Mouse (Mus musculus): ENCODE data around the gene Pgm2l1. TPM values are rescaled to one million over a fixed set of nuclear protein-coding genes. Genes with fewer than 3 reads are reported as not detected.
A peak's percentile ranks its signal among the peaks of the same experiment; 100 is the strongest.

Gene Pgm2l1
- polyA plus RNA-seq, 1 experiment from 2014 or later: 1.0 TPM

GRCm38 (mm10) chr7:100216601-100217565, 10.3 kb upstream of the Pgm2l1 start:
- no peaks in the 10 kb centered on the region for H3K36me3 ChIP-seq (ENCODE audit: control insufficient read depth, insufficient read depth)
- H3K27me3 ChIP-seq (replicated peaks; ENCODE audit: control insufficient read depth, insufficient read depth, low read length): no peaks in the 10 kb centered on the region
- no peak for TF ChIP-seq CTCF (IDR thresholded peaks at IDR 0.05; ENCODE audit: low read depth)
- H3K9ac ChIP-seq (ENCODE audit: low read depth, low read length): no peak overlapping the region
- no peak overlapping the region for H3K4me3 ChIP-seq (ENCODE audit: low read depth, low read length)
- no peaks in the 10 kb centered on the region for H3K9me3 ChIP-seq (ENCODE audit: control insufficient read depth)
- no peaks in the 10 kb centered on the region for H3K4me1 ChIP-seq (replicated peaks; ENCODE audit: control insufficient read depth, insufficient read depth, low read length)
- ATAC-seq: no peak
- WGBS: 75% methylated on average over 9 of the region's 9 CpGs
- no peak overlapping the region for H3K4me2 ChIP-seq (replicated peaks; ENCODE audit: low read depth)
- no peak overlapping the region for H3K27ac ChIP-seq (ENCODE audit: low read depth, low read length)

DNA sequence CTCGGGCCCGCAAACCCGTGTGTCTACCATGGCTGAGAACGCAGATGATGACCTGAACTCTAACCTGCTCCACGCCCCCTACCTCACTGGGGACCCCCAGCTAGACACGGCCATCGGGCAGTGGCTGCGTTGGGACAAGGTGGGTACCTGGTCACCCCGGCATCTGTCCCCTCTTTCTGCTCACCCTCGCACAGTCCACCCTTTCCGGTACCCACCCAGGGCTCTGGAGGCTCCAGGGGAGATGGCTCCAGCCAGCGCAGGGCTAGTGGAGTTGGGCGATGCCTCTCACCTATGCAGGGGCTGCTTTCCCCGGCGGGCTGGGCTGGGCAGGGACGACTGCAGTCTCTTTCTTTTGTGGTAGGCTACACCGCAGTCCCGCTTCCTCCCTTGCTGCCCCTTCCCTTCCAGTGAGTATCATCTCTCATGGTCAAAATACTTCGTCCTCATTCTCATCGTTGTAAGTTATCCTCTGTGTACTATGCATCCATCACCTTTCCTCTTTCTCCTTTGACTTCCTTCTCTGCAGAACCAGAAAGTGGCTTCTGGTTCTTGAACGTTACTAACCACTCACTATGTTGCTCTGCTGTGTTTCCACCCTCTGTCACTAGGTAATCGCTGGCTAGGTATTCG, 817 bp downstream of the Pgm2l1 start:
- no peak for TF ChIP-seq CTCF (IDR thresholded peaks at IDR 0.05; ENCODE audit: low read depth)
- ATAC-seq: peak; percentile 17; the same call in 1 of the 2 replicates
- H3K36me3 ChIP-seq (ENCODE audit: control insufficient read depth, insufficient read depth): no peaks in the 10 kb centered on the region
- 2% methylated on average over 23 of the region's 23 CpGs for WGBS
- peak overlapping the region; percentile 74 for H3K4me3 ChIP-seq (ENCODE audit: low read depth, low read length)
- H3K4me2 ChIP-seq (replicated peaks; ENCODE audit: low read depth): peak overlapping the region; percentile 97
- 0 out of 2 replicates have a peak, but pooled peaks cover 5% of the 10 kb centered on the region for H3K4me1 ChIP-seq (replicated peaks; ENCODE audit: control insufficient read depth, insufficient read depth, low read length)
- peak overlapping the region; percentile 52 for H3K9ac ChIP-seq (ENCODE audit: low read depth, low read length)
- no peaks in the 10 kb centered on the region for H3K9me3 ChIP-seq (ENCODE audit: control insufficient read depth)
- H3K27ac ChIP-seq (ENCODE audit: low read depth, low read length): peak overlapping the region; percentile 74; the same call in 1 of the 2 replicates
- H3K27me3 ChIP-seq (replicated peaks; ENCODE audit: control insufficient read depth, insufficient read depth, low read length): no peaks in the 10 kb centered on the region

DNA sequence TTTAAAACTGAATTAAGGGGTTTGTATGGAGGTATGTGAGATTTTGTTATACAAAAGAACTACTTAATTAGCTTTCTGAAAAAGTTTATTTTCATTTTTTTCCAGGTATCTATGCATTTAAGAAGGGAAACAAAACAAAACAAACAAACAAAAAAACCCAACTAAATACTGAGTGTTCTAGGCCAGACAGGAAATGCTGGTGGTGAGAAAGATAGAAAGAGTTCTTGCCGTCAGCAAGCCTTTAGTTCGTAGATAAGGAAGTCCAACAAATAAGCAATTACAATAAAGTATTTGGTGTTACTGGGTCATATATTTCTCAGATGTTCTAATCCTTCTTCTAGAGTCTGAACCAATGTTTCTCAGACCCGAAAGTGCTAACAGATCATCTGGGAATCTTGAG, 1.8 kb downstream of the Pgm2l1 start:
- no peak overlapping the region for H3K27ac ChIP-seq (ENCODE audit: low read depth, low read length)
- ATAC-seq: no peak
- 45% methylated on average over 3 of the region's 3 CpGs for WGBS
- H3K4me2 ChIP-seq (replicated peaks; ENCODE audit: low read depth): no peak overlapping the region
- H3K36me3 ChIP-seq (ENCODE audit: control insufficient read depth, insufficient read depth): no peaks in the 10 kb centered on the region
- TF ChIP-seq CTCF (IDR thresholded peaks at IDR 0.05; ENCODE audit: low read depth): no peak
- no peak overlapping the region for H3K9ac ChIP-seq (ENCODE audit: low read depth, low read length)
- no peaks in the 10 kb centered on the region for H3K9me3 ChIP-seq (ENCODE audit: control insufficient read depth)
- H3K4me1 ChIP-seq (replicated peaks; ENCODE audit: control insufficient read depth, insufficient read depth, low read length): 0 out of 2 replicates have a peak, but pooled peaks cover 5% of the 10 kb centered on the region
- H3K27me3 ChIP-seq (replicated peaks; ENCODE audit: control insufficient read depth, insufficient read depth, low read length): no peaks in the 10 kb centered on the region
- H3K4me3 ChIP-seq (ENCODE audit: low read depth, low read length): no peak overlapping the region

DNA sequence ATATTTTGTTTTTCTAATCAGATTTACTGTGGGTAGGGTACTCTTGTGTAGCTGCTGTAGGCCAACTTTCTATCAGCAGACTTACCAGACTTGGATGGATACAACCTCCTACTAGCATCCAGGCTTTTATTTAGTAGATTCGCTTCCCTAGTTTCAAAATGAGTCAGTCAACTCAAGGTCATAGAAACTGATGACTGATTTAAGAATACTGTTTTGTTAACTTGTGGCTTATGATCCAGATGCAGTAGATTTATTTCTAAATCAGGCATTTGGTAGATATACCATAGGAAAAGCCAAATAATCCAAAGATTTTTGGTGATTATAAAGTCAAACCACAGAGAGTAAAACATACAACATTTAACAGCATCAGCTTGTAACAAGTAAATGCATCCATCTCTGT, 3.5 kb downstream of the Pgm2l1 start:
- ATAC-seq: no peak
- WGBS: 98% methylated on average over 1 of the region's 1 CpGs

DNA sequence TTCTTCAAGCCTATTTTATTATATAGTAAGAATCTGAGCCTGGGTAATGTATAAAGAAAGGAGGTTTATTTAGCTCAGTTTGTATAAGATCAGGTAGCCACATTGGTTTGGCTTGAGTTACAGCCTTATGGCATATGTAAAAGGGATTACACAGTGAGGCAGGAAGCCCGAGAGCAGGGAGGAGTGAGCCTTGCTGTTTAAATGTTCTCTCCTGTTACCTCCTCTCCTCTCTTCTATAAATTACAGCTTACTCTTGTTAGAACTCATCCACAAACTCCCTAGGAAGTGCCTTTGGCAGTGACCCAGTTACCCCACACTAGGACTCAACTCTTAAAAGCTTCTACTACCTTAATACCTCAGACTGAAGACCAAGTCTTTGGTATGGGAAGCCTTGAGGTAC, 4.5 kb downstream of the Pgm2l1 start:
- 75% methylated on average over 1 of the region's 1 CpGs for WGBS
- Histone ChIP-seq H3K36me3 (ENCODE audit: control insufficient read depth, insufficient read depth) (no peaks in the 10 kb centered on the region), H3K9ac (ENCODE audit: low read depth, low read length) (no peak overlapping the region), H3K4me2 (replicated peaks; ENCODE audit: low read depth) (no peak overlapping the region), H3K27ac (ENCODE audit: low read depth, low read length) (no peak overlapping the region), H3K4me1 (replicated peaks; ENCODE audit: control insufficient read depth, insufficient read depth, low read length) (0 out of 2 replicates have a peak, but pooled peaks cover 5% of the 10 kb centered on the region), H3K27me3 (replicated peaks; ENCODE audit: control insufficient read depth, insufficient read depth, low read length) (no peaks in the 10 kb centered on the region), H3K4me3 (ENCODE audit: low read depth, low read length) (no peak overlapping the region), H3K9me3 (ENCODE audit: control insufficient read depth) (no peaks in the 10 kb centered on the region)
- TF ChIP-seq CTCF (IDR thresholded peaks at IDR 0.05; ENCODE audit: low read depth): no peak
- ATAC-seq: no peak

More for the DNA sequence above, 3.5 kb downstream of the Pgm2l1 start:
- Histone ChIP-seq H3K9ac (ENCODE audit: low read depth, low read length) (no peak overlapping the region), H3K4me3 (ENCODE audit: low read depth, low read length) (no peak overlapping the region), H3K4me2 (replicated peaks; ENCODE audit: low read depth) (no peak overlapping the region), H3K27me3 (replicated peaks; ENCODE audit: control insufficient read depth, insufficient read depth, low read length) (no peaks in the 10 kb centered on the region), H3K4me1 (replicated peaks; ENCODE audit: control insufficient read depth, insufficient read depth, low read length) (0 out of 2 replicates have a peak, but pooled peaks cover 5% of the 10 kb centered on the region), H3K27ac (ENCODE audit: low read depth, low read length) (no peak overlapping the region), H3K9me3 (ENCODE audit: control insufficient read depth) (no peaks in the 10 kb centered on the region), H3K36me3 (ENCODE audit: control insufficient read depth, insufficient read depth) (no peaks in the 10 kb centered on the region)
- TF ChIP-seq CTCF (IDR thresholded peaks at IDR 0.05; ENCODE audit: low read depth): no peak

GRCm38 (mm10) chr7:100233681-100234080, 6.5 kb downstream of the Pgm2l1 start:
- H3K4me2 ChIP-seq (replicated peaks; ENCODE audit: low read depth): no peak overlapping the region
- no peak for ATAC-seq
- no peak overlapping the region for H3K27ac ChIP-seq (ENCODE audit: low read depth, low read length)
- TF ChIP-seq CTCF (IDR thresholded peaks at IDR 0.05; ENCODE audit: low read depth): no peak
- H3K9ac ChIP-seq (ENCODE audit: low read depth, low read length): no peak overlapping the region
- no peaks in the 10 kb centered on the region for H3K9me3 ChIP-seq (ENCODE audit: control insufficient read depth)
- no peaks in the 10 kb centered on the region for H3K36me3 ChIP-seq (ENCODE audit: control insufficient read depth, insufficient read depth)
- no peak overlapping the region for H3K4me3 ChIP-seq (ENCODE audit: low read depth, low read length)
- H3K4me1 ChIP-seq (replicated peaks; ENCODE audit: control insufficient read depth, insufficient read depth, low read length): no peaks in the 10 kb centered on the region
- no peaks in the 10 kb centered on the region for H3K27me3 ChIP-seq (replicated peaks; ENCODE audit: control insufficient read depth, insufficient read depth, low read length)

Measured in intestine, postnatal 0 days (tissue).